Mouse (Mus musculus) liver, embryonic 16.5 days (tissue): ENCODE measurements around the gene Adap2. TPM values are rescaled to one million over a fixed set of nuclear protein-coding genes. Genes with fewer than 3 reads are reported as not detected.
A peak's percentile ranks its signal among the peaks of the same experiment; 100 is the strongest.

Experiments
- ATAC-seq: fragments of 200-750 bp; cut with Nextera tagmentation; 2 replicates; pipeline ENCODE4 v1.8.0; 2017; ENCODE audit warnings: low read depth, mild to moderate bottlenecking, moderate number of reproducible peaks, moderate library complexity
- H3K27ac ChIP-seq: fragments of 300-500 bp; sonication (generic); 2 replicates; pipeline ENCODE4 v1.5.1; 2014; ENCODE audit warnings: mild to moderate bottlenecking, low read length
- H3K27me3 ChIP-seq: fragments of 300-500 bp; sonication (generic); 2 replicates; pipeline ENCODE4 v1.6.1; 2014; ENCODE audit warnings: low read depth, low read length, mixed read lengths; ENCODE audit not compliant: control insufficient read depth, insufficient read depth
- H3K36me3 ChIP-seq: fragments of 300-500 bp; sonication (generic); 2 replicates; pipeline ENCODE4 v1.6.1; 2014; ENCODE audit warnings: mild to moderate bottlenecking; ENCODE audit not compliant: control insufficient read depth, insufficient read depth
- H3K4me1 ChIP-seq: fragments of 300-500 bp; sonication (generic); 2 replicates; pipeline ENCODE4 v1.6.1; 2014; ENCODE audit warnings: low read depth, low read length, mixed read lengths; ENCODE audit not compliant: control insufficient read depth
- H3K4me2 ChIP-seq: fragments of 300-500 bp; sonication (generic); 2 replicates; pipeline ENCODE4 v1.6.1; 2014; ENCODE audit warnings: low read depth, low read length, mixed read lengths
- H3K4me3 ChIP-seq: fragments of 300-500 bp; sonication (generic); 2 replicates; pipeline ENCODE4 v1.5.1; 2014; ENCODE audit warnings: low read depth, mild to moderate bottlenecking, low read length
- H3K9ac ChIP-seq: fragments of 300-500 bp; sonication (generic); 2 replicates; pipeline ENCODE4 v1.6.1; 2014; ENCODE audit warnings: low read depth, low read length
- H3K9me3 ChIP-seq: fragments of 300-500 bp; sonication (generic); replicated peaks from 2 replicates; pipeline ENCODE4 v1.6.1; 2016; ENCODE audit warnings: low read length; ENCODE audit not compliant: control insufficient read depth
- WGBS: fragments of 180-500 bp; shearing (Covaris S2); extraction: QIAGEN DNeasy Blood & Tissue Kit; methylation state at CpG from one replicate; pipeline ENCODE4 v1.1.7; 2014; ENCODE audit not compliant: insufficient replicate concordance; 5-methylcytosine and 5-hydroxymethylcytosine counted together
- polyA plus RNA-seq: library from polyadenylated mRNA; unstranded; fragments of >200 nt; fragmentation: Nextera tagmentation; extraction: Ambion mirVana; gene quantifications from 2 replicates; pipeline ENCODE4 v1.2.1, GENCODE M21; 2015

Adap2 gene
- polyA plus RNA-seq, 1 experiment from 2014 or later = 7.3 TPM

- no peak overlapping the region for H3K4me2 ChIP-seq
- no peaks in the 10 kb centered on the region for H3K27me3 ChIP-seq
- no peak for ATAC-seq
- H3K4me1 ChIP-seq = peaks cover 4% of the 10 kb centered on the region; the same call in 1 of the 2 replicates
- H3K9ac ChIP-seq = no peak overlapping the region
- 68% methylated on average over 9 of the region's 9 CpGs for WGBS
- no peak overlapping the region for H3K27ac ChIP-seq
- no peaks in the 10 kb centered on the region for H3K9me3 ChIP-seq
- H3K36me3 ChIP-seq = no peaks in the 10 kb centered on the region; the same call in 1 of the 2 replicates
- no peak overlapping the region for H3K4me3 ChIP-seq
These were observed 14.2 kb downstream of the Adap2 start for GRCm38 (mm10) chr11:80168121-80168520.

GRCm38 (mm10) chr11:80168611-80169249 lies 14.8 kb downstream of the Adap2 start:
- no peak for ATAC-seq

GRCm38 (mm10) chr11:80169629-80170028 lies 15.7 kb downstream of the Adap2 start:
- ATAC-seq = no peak
- WGBS = 56% methylated on average over 3 of the region's 3 CpGs
- Histone ChIP-seq H3K27me3 (no peaks in the 10 kb centered on the region), H3K9ac (no peak overlapping the region), H3K4me1 (peaks cover 4% of the 10 kb centered on the region; the same call in 1 of the 2 replicates), H3K9me3 (no peaks in the 10 kb centered on the region), H3K4me3 (no peak overlapping the region), H3K36me3 (no peaks in the 10 kb centered on the region; the same call in 1 of the 2 replicates), H3K27ac (no peak overlapping the region), H3K4me2 (no peak overlapping the region)

More at GRCm38 (mm10) chr11:80168611-80169249, 14.8 kb downstream of the Adap2 start:
- Histone ChIP-seq H3K27me3 (no peaks in the 10 kb centered on the region), H3K4me2 (no peak overlapping the region), H3K27ac (peak overlapping the region; percentile 41), H3K4me3 (no peak overlapping the region), H3K9ac (no peak overlapping the region), H3K4me1 (peaks cover 4% of the 10 kb centered on the region; the same call in 1 of the 2 replicates), H3K9me3 (no peaks in the 10 kb centered on the region), H3K36me3 (no peaks in the 10 kb centered on the region; the same call in 1 of the 2 replicates)
- WGBS = 50% methylated on average over 4 of the region's 4 CpGs

- 43% methylated on average over 5 of the region's 5 CpGs for WGBS
- no peak overlapping the region for H3K4me3 ChIP-seq
- H3K9me3 ChIP-seq = no peaks in the 10 kb centered on the region
- no peak overlapping the region for H3K9ac ChIP-seq
- no peak overlapping the region for H3K27ac ChIP-seq
- H3K27me3 ChIP-seq = no peaks in the 10 kb centered on the region
- no peak for ATAC-seq
- no peaks in the 10 kb centered on the region; the same call in 1 of the 2 replicates for H3K36me3 ChIP-seq
- peaks cover 4% of the 10 kb centered on the region; the same call in 1 of the 2 replicates for H3K4me1 ChIP-seq
- H3K4me2 ChIP-seq = no peak overlapping the region
These were observed 16.4 kb downstream of the Adap2 start for GRCm38 (mm10) chr11:80170351-80170750.

GRCm38 (mm10) chr11:80171884-80172283 lies 18.0 kb downstream of the Adap2 start:
- Histone ChIP-seq H3K27ac (peak overlapping the region; percentile 46; the same call in 1 of the 2 replicates), H3K4me3 (no peak overlapping the region)
- 56% methylated on average over 4 of the region's 4 CpGs for WGBS

GRCm38 (mm10) chr11:80173963-80174670 lies 20.2 kb downstream of the Adap2 start:
- Histone ChIP-seq H3K4me3 (no peak overlapping the region), H3K27me3 (no peaks in the 10 kb centered on the region), H3K9ac (no peak overlapping the region), H3K4me2 (no peak overlapping the region), H3K9me3 (no peaks in the 10 kb centered on the region), H3K36me3 (no peaks in the 10 kb centered on the region), H3K4me1 (no peaks in the 10 kb centered on the region; the same call in 1 of the 2 replicates), H3K27ac (peak overlapping the region; percentile 45; the same call in 1 of the 2 replicates)
- 49% methylated on average over 11 of the region's 11 CpGs for WGBS
- no peak; the same call in 1 of the 2 replicates for ATAC-seq

More at GRCm38 (mm10) chr11:80171884-80172283, 18.0 kb downstream of the Adap2 start:
- Histone ChIP-seq H3K9ac (no peak overlapping the region), H3K36me3 (no peaks in the 10 kb centered on the region), H3K4me1 (peaks cover 4% of the 10 kb centered on the region; the same call in 1 of the 2 replicates), H3K4me2 (no peak overlapping the region), H3K27me3 (no peaks in the 10 kb centered on the region), H3K9me3 (no peaks in the 10 kb centered on the region)
- peak; percentile 75 for ATAC-seq

GRCm38 (mm10) chr11:80176911-80177895 lies 23.3 kb downstream of the Adap2 start:
- H3K4me2 ChIP-seq = no peak overlapping the region
- H3K36me3 ChIP-seq = no peaks in the 10 kb centered on the region
- H3K9ac ChIP-seq = no peak overlapping the region
- no peak for ATAC-seq
- no peaks in the 10 kb centered on the region for H3K27me3 ChIP-seq
- 55% methylated on average over 11 of the region's 11 CpGs for WGBS
- H3K27ac ChIP-seq = no peak overlapping the region
- no peak overlapping the region for H3K4me3 ChIP-seq
- H3K9me3 ChIP-seq = no peaks in the 10 kb centered on the region
- no peaks in the 10 kb centered on the region; the same call in 1 of the 2 replicates for H3K4me1 ChIP-seq

GRCm38 (mm10) chr11:80178316-80178715 lies 24.4 kb downstream of the Adap2 start:
- Histone ChIP-seq H3K27ac (no peak overlapping the region), H3K9me3 (no peaks in the 10 kb centered on the region), H3K4me2 (no peak overlapping the region), H3K9ac (no peak overlapping the region), H3K4me3 (no peak overlapping the region), H3K27me3 (no peaks in the 10 kb centered on the region), H3K4me1 (no peaks in the 10 kb centered on the region; the same call in 1 of the 2 replicates), H3K36me3 (no peaks in the 10 kb centered on the region)
- no peak for ATAC-seq
- WGBS = 69% methylated on average over 8 of the region's 8 CpGs
